Mouse (Mus musculus): ENCODE data around the gene Kl. TPM values are rescaled to one million over a fixed set of nuclear protein-coding genes. Genes with fewer than 3 reads are reported as not detected.

The Kl gene
- 1 to 10 TPM; 2.8 to 3.2 TPM for total RNA-seq (2021)

- intact Hi-C loops (cut with DNase I), result no loop called here
- no peak for DNase-seq (ENCODE audit: low spot score in 2 of 2)
Observed at GRCm38 (mm10) chr5:150952328-150952668, at the start of gene Kl. Gene Kl, plus strand, starts transcription at chr5:150952607.

GRCm38 (mm10) chr5:150906053-150907040 is 46.1 kb upstream of the Kl start:
- DNase-seq (ENCODE audit: low spot score in 2 of 2), result peak; percentile 51
- intact Hi-C loops (cut with DNase I), result loop anchor here (10.0 kb wide), 1 partner anchor 458 kb away; no protein-coding TSS in a partner anchor

DNA sequence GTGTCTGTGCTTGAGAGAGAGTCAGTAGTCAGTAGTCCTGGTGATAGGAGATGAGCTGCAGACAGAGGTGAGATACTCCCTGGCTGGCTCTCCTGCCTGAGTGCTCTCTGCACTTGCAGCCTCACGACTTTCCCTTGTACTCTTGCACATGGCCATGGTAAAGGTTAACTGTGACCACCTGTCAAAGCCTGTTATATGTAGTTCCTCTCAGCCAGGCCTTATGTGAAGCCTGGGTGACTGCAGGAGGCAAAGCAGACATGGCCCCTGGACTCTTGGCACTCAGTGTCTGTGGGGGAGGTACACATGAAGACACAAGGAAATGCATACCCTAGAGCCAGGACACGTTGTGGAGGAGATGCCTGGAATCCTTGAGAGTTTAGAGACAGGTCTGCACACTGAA is 40.3 kb upstream of the Kl start:
- DNase-seq (ENCODE audit: low spot score in 2 of 2), result no peak
- intact Hi-C loops (cut with DNase I), result no loop called here

DNA sequence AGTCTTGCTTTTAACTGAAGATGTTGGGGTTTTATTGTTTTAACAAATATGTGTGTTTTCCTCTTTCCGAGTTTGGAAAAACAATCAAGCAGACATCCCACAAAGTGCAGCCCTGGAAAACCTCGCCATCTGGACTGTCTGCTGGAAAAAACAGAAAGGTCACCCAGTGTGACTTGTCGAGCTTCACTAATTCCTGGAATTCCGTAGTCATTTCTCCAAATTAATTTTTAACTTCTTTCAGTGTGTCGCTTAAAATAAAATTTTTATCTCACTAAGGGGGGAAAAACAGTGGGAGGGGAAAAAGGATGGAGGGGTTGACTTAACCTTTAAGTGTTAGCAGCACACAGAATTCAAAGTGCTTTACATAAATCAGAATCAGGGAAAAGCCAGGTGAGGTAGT is 39.8 kb upstream of the Kl start:
- intact Hi-C loops (cut with DNase I), result no loop called here
- DNase-seq (ENCODE audit: low spot score in 2 of 2), result no peak

DNA sequence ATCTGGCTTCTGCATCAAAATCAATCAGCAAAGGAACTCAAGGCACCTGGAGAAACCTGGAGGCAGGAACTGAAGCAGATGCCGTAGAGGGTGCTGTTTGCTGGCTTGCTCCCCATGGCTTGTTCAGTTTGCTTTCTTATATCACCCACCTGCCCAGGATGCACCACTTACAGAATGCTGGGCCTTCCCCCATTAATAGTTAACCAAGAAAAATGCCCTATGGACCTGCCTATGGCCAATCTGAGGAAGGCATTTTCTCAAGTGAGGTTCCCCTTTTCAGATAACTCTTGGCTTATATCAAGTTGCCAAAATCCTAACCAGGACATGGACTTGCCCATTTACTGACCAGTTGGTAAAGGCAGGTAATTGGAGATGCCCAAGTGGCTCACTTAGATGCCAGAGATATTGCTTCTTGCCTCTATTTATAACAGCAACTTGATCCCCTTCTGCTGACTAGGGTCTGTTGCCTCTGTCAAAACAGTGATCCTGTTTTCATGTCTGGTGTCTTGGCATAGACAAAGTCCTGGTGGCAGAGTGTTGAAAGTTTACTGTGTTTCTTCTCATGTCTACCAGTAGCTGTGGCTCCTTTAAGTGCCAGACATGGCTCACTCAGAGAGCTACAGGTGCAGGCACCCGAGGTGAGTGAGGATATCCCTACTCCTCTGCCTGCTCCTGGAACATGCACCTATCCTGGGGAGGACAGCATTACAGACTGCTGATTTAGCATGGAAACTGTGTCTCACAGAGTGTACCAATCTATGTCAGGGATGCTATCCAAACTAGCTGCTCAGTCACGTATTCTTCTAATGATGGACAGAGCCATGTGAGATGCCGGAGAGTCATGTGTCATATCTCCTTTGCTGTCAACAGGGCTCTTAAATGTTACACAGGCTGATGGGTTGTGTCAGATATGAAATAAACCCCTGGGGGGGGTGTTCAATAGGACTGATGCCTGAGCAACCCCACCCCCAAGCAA is 37.0 kb upstream of the Kl start:
- intact Hi-C loops (cut with DNase I), result no loop called here
- no peak for DNase-seq (ENCODE audit: low spot score in 2 of 2)

DNA sequence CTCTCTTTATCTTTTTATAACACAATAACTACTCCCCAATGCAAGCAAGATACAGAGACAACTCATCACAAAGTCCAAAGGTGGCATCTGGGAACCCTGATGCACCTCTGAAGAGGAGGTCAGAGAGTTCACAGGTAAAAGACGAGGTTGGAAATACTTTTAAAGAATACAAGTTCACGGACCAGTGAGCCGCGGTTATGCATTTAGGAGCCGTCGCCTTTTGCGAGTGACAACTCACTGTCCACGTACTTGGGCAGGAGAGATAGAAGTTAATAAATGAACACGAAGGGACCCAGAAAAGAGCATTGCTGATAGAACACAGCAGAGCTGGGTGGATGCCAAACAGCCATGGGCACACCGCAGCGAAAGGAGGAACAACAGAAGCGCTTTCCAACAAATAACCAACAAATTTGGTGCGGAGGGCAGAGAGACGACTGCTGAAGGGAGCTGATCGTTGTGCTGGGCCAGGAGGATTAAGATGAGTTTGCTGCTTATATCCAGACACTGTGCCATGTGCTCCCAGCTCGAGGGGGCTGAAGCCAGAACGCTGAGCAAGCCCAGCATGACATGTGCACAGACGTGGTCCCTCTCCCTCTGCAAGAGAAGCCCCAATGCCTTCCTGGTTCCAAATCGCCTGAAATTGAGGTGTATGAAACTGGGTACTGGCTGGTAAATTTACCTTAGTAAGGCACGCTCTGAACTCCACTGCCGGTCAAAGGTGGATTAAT is 35.1 kb upstream of the Kl start:
- intact Hi-C loops (cut with DNase I), result no loop called here
- no peak for DNase-seq (ENCODE audit: low spot score in 2 of 2)

GRCm38 (mm10) chr5:150918599-150918998 is 33.8 kb upstream of the Kl start:
- DNase-seq (ENCODE audit: low spot score in 2 of 2), result no peak
- intact Hi-C loops (cut with DNase I), result no loop called here

- intact Hi-C loops (cut with DNase I), result no loop called here
- no peak for DNase-seq (ENCODE audit: low spot score in 2 of 2)
Observed at GRCm38 (mm10) chr5:150919269-150919668, 33.1 kb upstream of the Kl start.

GRCm38 (mm10) chr5:150919961-150920360 is 32.4 kb upstream of the Kl start:
- DNase-seq (ENCODE audit: low spot score in 2 of 2), result no peak
- intact Hi-C loops (cut with DNase I), result no loop called here

DNA sequence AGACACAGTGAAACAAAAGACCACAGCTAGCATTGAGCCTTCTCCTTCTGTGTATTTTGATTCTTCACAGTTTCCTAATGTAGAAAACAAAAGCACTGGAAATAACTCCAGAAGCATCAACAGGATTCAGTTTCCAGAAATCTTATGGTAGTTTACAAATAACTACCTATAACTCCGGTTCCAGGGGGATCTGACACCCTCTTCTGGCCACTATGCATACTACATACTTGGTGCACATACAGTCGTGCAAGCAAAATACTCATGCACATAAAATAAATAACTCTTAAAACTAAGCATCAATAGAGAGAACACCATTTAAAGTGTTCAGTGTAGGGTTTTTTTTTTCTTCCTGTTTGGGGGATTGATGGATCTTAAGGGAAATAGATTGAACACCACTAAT is 23.0 kb upstream of the Kl start:
- no peak for DNase-seq (ENCODE audit: low spot score in 2 of 2)
- intact Hi-C loops (cut with DNase I), result no loop called here

DNA sequence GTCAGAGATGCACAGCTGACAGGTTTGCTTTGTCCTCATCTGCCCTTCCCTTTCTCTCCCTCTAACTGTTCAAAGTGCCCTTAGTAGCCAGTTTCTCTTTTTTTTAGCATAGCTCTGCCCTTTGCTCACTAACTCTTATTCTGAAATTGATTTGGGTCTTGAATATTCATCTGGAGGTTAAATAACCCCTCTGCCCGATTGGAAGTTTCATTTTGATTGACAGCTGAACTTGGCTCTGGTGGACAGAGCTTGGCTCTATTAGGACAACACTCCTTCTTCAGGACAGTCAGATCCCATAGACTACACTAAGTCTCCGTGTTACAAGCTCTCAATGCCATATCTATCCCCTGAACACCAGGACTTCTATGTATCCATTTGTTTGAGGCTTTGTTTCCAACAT is 19.8 kb upstream of the Kl start:
- intact Hi-C loops (cut with DNase I), result no loop called here
- no peak for DNase-seq (ENCODE audit: low spot score in 2 of 2)

DNA sequence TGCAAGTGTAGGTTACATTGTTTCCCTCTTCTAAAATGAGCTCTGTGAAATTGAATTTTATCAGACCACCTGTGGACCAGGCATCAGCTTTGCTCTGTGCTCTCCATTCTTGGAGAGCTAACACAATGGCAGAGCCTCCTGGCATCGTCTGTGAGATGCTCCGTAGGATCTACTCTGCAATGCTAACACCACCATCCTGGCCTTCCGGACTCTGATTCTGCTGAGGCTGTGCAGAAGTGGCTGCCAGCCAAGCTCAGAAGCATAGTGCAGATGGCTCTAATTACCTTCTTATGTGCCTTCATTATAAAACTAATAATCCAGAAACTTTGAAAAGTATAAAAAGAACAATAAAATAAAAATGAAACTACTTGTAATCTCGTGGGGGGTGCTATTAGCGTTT is 16.2 kb upstream of the Kl start:
- intact Hi-C loops (cut with DNase I), result no loop called here
- no peak for DNase-seq (ENCODE audit: low spot score in 2 of 2)

DNA sequence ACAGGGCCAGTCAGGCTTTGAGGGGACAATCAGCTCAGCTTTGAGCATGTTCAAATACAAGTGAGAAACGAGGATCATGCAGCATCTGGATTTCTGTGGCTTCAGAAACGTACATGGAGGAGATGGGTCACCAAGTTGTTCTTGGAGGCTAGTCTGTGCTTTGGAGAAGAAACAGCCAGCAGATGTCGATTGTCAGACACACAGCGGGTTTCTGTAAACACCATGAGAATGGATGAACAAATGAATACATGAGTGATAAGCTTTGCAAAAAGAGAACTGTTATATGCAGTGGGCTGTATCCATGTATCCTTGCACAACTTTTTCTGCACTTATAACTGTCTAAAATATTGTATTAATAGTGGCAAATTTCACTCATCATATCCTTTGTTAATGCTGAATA is 15.6 kb upstream of the Kl start:
- intact Hi-C loops (cut with DNase I), result no loop called here
- no peak for DNase-seq (ENCODE audit: low spot score in 2 of 2)

DNA sequence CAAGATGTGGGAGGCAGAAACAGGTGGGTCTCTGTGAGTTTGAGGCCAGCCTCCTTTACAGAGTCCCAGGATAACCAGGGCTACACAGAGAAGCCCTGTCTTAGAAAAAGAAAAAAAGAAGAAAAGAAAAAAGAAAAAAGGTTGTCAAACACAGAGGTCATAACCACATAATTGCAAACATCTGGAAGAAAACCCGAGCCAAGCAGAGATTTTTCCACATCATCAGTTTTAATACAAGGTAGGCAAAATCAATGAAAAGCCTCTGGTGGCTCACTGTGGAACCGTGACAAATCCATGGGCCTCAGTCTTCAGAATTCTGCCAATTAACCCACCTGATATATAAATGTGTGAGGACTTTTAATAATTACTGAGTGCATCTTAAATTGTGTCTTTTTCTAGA is 14.9 kb upstream of the Kl start:
- DNase-seq (ENCODE audit: low spot score in 2 of 2), result no peak
- intact Hi-C loops (cut with DNase I), result no loop called here

DNA sequence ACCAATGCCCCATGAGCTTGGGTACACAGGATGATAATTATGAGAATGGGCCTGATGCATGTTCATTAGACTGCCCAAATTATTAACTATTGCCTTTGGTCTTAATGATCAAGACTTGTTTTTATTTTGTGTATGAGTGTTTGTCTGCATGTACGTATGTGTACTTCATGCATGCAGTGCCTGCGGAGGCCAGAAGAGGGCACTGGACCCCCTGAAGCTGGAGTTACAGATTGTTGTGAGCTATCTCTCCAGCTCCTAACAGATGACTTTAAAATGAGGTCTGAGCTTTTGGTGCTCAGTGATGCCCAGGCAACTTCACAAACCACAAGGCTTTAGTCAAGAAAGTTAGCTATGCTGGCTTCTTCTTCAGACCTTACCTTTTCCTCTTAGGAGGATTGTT is 6.8 kb upstream of the Kl start:
- intact Hi-C loops (cut with DNase I), result no loop called here
- DNase-seq (ENCODE audit: low spot score in 2 of 2), result no peak

DNA sequence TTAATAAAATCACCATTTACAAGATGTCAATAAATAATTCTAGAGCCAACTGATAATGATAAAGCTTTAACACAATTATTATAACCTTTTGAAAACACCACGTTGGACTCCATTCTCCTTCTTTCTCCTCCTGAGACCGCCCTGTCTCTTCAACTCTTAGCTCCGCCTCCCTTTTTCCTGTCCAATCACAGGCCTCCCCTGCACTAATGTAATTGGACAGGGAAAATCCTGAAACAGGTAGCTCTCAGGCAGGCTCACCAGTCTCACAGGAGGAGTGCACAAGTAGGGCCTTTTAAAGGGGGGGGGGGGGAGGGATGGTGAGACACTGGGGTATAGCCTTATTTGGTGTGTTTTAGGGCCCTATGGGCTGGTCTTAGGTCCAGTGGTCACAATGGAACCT is 3.3 kb upstream of the Kl start:
- DNase-seq (ENCODE audit: low spot score in 2 of 2), result no peak
- intact Hi-C loops (cut with DNase I), result no loop called here

DNA sequence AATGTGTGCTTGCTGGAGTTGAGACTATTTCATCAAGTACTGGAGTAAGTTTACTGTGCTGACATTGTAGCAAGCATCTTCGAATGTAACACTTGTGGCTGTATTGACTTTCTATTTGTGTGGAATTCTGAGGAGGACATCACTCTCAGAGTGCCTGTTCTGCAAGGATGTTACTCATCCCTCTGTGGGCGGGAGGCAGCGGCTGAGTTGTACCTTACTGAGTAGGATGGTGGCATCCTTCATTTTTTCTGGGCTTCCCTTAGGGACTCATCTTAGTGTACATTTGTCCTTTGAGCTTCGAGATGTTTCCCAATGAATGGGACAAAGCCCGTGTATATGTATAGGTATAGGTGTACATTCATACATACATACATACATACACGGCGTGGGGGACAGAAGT is 1.1 kb upstream of the Kl start:
- intact Hi-C loops (cut with DNase I), result no loop called here
- DNase-seq (ENCODE audit: low spot score in 2 of 2), result peak; percentile 26 to 28

- no peak for DNase-seq (ENCODE audit: low spot score in 2 of 2)
- intact Hi-C loops (cut with DNase I), result no loop called here
Observed at GRCm38 (mm10) chr5:150952669-150953521, 488 bp downstream of the Kl start.

DNA sequence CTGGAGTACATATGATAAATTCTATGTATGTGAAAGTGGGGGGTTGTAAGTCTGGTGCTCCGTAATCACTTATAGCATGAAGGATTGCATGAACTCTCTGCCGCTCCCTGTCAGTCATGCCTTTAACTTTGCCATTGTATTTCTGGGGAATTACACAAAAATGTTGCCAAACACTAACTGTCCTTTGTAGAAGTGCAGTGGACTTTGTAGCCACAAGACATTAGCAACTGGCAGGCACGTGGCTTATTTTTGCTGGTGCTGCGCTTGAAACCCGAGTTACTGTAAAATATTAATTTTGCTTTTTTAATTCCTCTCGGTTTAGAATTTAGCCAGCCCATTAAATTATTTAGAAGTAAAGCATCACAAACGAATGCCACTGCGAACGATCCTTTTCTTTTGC is 2.4 kb downstream of the Kl start:
- DNase-seq (ENCODE audit: low spot score in 2 of 2), result no peak
- intact Hi-C loops (cut with DNase I), result no loop called here
